Mouse (Mus musculus): ENCODE data around the gene Noxa1. TPM values are rescaled to one million over a fixed set of nuclear protein-coding genes. Genes with fewer than 3 reads are reported as not detected.
A peak's percentile ranks its signal among the peaks of the same experiment; 100 is the strongest.

Noxa1 gene
- polyA plus RNA-seq, 1 experiment from 2014 or later: not detected

- WGBS: 90% methylated on average over 7 of the region's 7 CpGs
- no peak overlapping the region for H3K4me2 ChIP-seq (ENCODE audit: low read length)
- no peak overlapping the region for H3K4me3 ChIP-seq (ENCODE audit: control insufficient read depth in 1 of 2, insufficient read depth in 1 of 2, low read depth in 1 of 2, low read length in 2 of 2)
- ATAC-seq (ENCODE audit: insufficient number of reproducible peaks, insufficient read depth, low FRiP score, low read depth): no peak
- H3K9ac ChIP-seq (ENCODE audit: low read length): no peak overlapping the region
- no peaks in the 10 kb centered on the region for H3K9me3 ChIP-seq (ENCODE audit: control insufficient read depth, low read length)
- no peaks in the 10 kb centered on the region for H3K27me3 ChIP-seq (ENCODE audit: control insufficient read depth, insufficient read depth, low read length)
- H3K36me3 ChIP-seq (ENCODE audit: control insufficient read depth, insufficient read depth, low read length): peaks cover 56% of the 10 kb centered on the region
- H3K4me1 ChIP-seq (ENCODE audit: control insufficient read depth in 2 of 2, insufficient read depth in 2 of 2, low read length in 2 of 2): peaks cover 9 to 10% of the 10 kb centered on the region in 2 experiments
- no peak overlapping the region for H3K27ac ChIP-seq (replicated peaks in 1 of 2; ENCODE audit: control insufficient read depth in 1 of 2, insufficient read depth in 1 of 2, low read depth in 2 of 2, low read length in 2 of 2)
Measured at GRCm38 (mm10) chr2:25058926-25059325, 36.0 kb downstream of the Noxa1 start.

GRCm38 (mm10) chr2:25055409-25056155, 39.4 kb downstream of the Noxa1 start:
- Histone ChIP-seq H3K27ac (replicated peaks in 1 of 2; ENCODE audit: control insufficient read depth in 1 of 2, insufficient read depth in 1 of 2, low read depth in 2 of 2, low read length in 2 of 2) (no peak overlapping the region), H3K9me3 (ENCODE audit: control insufficient read depth, low read length) (no peaks in the 10 kb centered on the region), H3K4me1 (ENCODE audit: control insufficient read depth in 2 of 2, insufficient read depth in 2 of 2, low read length in 2 of 2) (peaks cover 9 to 10% of the 10 kb centered on the region in 2 experiments), H3K9ac (ENCODE audit: low read length) (no peak overlapping the region), H3K4me3 (ENCODE audit: control insufficient read depth in 1 of 2, insufficient read depth in 1 of 2, low read depth in 1 of 2, low read length in 2 of 2) (no peak overlapping the region), H3K36me3 (ENCODE audit: control insufficient read depth, insufficient read depth, low read length) (peaks cover 38% of the 10 kb centered on the region), H3K27me3 (ENCODE audit: control insufficient read depth, insufficient read depth, low read length) (no peaks in the 10 kb centered on the region), H3K4me2 (ENCODE audit: low read length) (peak overlapping the region; percentile 79)
- ATAC-seq (ENCODE audit: insufficient number of reproducible peaks, insufficient read depth, low FRiP score, low read depth): no peak
- 85% methylated on average over 21 of the region's 21 CpGs for WGBS

GRCm38 (mm10) chr2:25055068-25055405, 39.9 kb downstream of the Noxa1 start:
- Histone ChIP-seq H3K9ac (ENCODE audit: low read length) (peak overlapping the region; percentile 77), H3K4me3 (ENCODE audit: control insufficient read depth in 1 of 2, insufficient read depth in 1 of 2, low read depth in 1 of 2, low read length in 2 of 2) (peak overlapping the region; percentile 57 to 88), H3K36me3 (ENCODE audit: control insufficient read depth, insufficient read depth, low read length) (peaks cover 33% of the 10 kb centered on the region), H3K27ac (replicated peaks in 1 of 2; ENCODE audit: control insufficient read depth in 1 of 2, insufficient read depth in 1 of 2, low read depth in 2 of 2, low read length in 2 of 2) (no peak overlapping the region), H3K4me1 (ENCODE audit: control insufficient read depth in 2 of 2, insufficient read depth in 2 of 2, low read length in 2 of 2) (peaks cover 9 to 10% of the 10 kb centered on the region in 2 experiments), H3K4me2 (ENCODE audit: low read length) (peak overlapping the region; percentile 79), H3K27me3 (ENCODE audit: control insufficient read depth, insufficient read depth, low read length) (no peaks in the 10 kb centered on the region), H3K9me3 (ENCODE audit: control insufficient read depth, low read length) (no peaks in the 10 kb centered on the region)
- 36% methylated on average over 2 of the region's 2 CpGs for WGBS
- ATAC-seq (ENCODE audit: insufficient number of reproducible peaks, insufficient read depth, low FRiP score, low read depth): no peak

GRCm38 (mm10) chr2:25054221-25055067, 40.5 kb downstream of the Noxa1 start, which contains the start of gene Nsmf:
Nsmf (plus strand) TSS chr2:25054355.
- 6% methylated on average over 47 of the region's 47 CpGs for WGBS

GRCm38 (mm10) chr2:25053101-25053500, 41.8 kb downstream of the Noxa1 start:
- ATAC-seq (ENCODE audit: insufficient number of reproducible peaks, insufficient read depth, low FRiP score, low read depth): no peak
- H3K27ac ChIP-seq (replicated peaks in 1 of 2; ENCODE audit: control insufficient read depth in 1 of 2, insufficient read depth in 1 of 2, low read depth in 2 of 2, low read length in 2 of 2): no peak overlapping the region
- WGBS: 80% methylated on average over 6 of the region's 6 CpGs
- H3K4me3 ChIP-seq (ENCODE audit: control insufficient read depth in 1 of 2, insufficient read depth in 1 of 2, low read depth in 1 of 2, low read length in 2 of 2): no peak overlapping the region
- no peak overlapping the region for H3K9ac ChIP-seq (ENCODE audit: low read length)
- no peaks in the 10 kb centered on the region for H3K27me3 ChIP-seq (ENCODE audit: control insufficient read depth, insufficient read depth, low read length)
- H3K9me3 ChIP-seq (ENCODE audit: control insufficient read depth, low read length): no peaks in the 10 kb centered on the region
- H3K4me1 ChIP-seq (ENCODE audit: control insufficient read depth in 2 of 2, insufficient read depth in 2 of 2, low read length in 2 of 2): peaks cover 9 to 10% of the 10 kb centered on the region in 2 experiments
- H3K36me3 ChIP-seq (ENCODE audit: control insufficient read depth, insufficient read depth, low read length): peaks cover 20% of the 10 kb centered on the region
- H3K4me2 ChIP-seq (ENCODE audit: low read length): no peak overlapping the region

More at GRCm38 (mm10) chr2:25054221-25055067, 40.5 kb downstream of the Noxa1 start, which contains the start of gene Nsmf:
- Histone ChIP-seq H3K9me3 (ENCODE audit: control insufficient read depth, low read length) (no peaks in the 10 kb centered on the region), H3K9ac (ENCODE audit: low read length) (peak within 1 kb of the TSS; percentile 77), H3K4me1 (ENCODE audit: control insufficient read depth in 2 of 2, insufficient read depth in 2 of 2, low read length in 2 of 2) (peaks cover 9 to 10% of the 10 kb centered on the region in 2 experiments), H3K27ac (replicated peaks in 1 of 2; ENCODE audit: control insufficient read depth in 1 of 2, insufficient read depth in 1 of 2, low read depth in 2 of 2, low read length in 2 of 2) (no peak within 1 kb of the TSS), H3K36me3 (ENCODE audit: control insufficient read depth, insufficient read depth, low read length) (peaks cover 29% of the 10 kb centered on the region), H3K27me3 (ENCODE audit: control insufficient read depth, insufficient read depth, low read length) (no peaks in the 10 kb centered on the region), H3K4me2 (ENCODE audit: low read length) (peak within 1 kb of the TSS; percentile 79), H3K4me3 (ENCODE audit: control insufficient read depth in 1 of 2, insufficient read depth in 1 of 2, low read depth in 1 of 2, low read length in 2 of 2) (peak within 1 kb of the TSS; percentile 57 to 88)
- peak; percentile 80 for ATAC-seq (ENCODE audit: insufficient number of reproducible peaks, insufficient read depth, low FRiP score, low read depth)

GRCm38 (mm10) chr2:25051450-25051849, 43.5 kb downstream of the Noxa1 start:
- no peak for ATAC-seq (ENCODE audit: insufficient number of reproducible peaks, insufficient read depth, low FRiP score, low read depth)
- Histone ChIP-seq H3K27ac (replicated peaks in 1 of 2; ENCODE audit: control insufficient read depth in 1 of 2, insufficient read depth in 1 of 2, low read depth in 2 of 2, low read length in 2 of 2) (no peak overlapping the region), H3K4me2 (ENCODE audit: low read length) (no peak overlapping the region), H3K9me3 (ENCODE audit: control insufficient read depth, low read length) (no peaks in the 10 kb centered on the region), H3K27me3 (ENCODE audit: control insufficient read depth, insufficient read depth, low read length) (no peaks in the 10 kb centered on the region), H3K9ac (ENCODE audit: low read length) (no peak overlapping the region), H3K4me1 (ENCODE audit: control insufficient read depth in 2 of 2, insufficient read depth in 2 of 2, low read length in 2 of 2) (peaks cover 9 to 10% of the 10 kb centered on the region in 2 experiments), H3K4me3 (ENCODE audit: control insufficient read depth in 1 of 2, insufficient read depth in 1 of 2, low read depth in 1 of 2, low read length in 2 of 2) (no peak overlapping the region), H3K36me3 (ENCODE audit: control insufficient read depth, insufficient read depth, low read length) (peaks cover 9% of the 10 kb centered on the region; the same call in 1 of the 2 replicates)
- 85% methylated on average over 8 of the region's 8 CpGs for WGBS

GRCm38 (mm10) chr2:25050921-25051320, 44.0 kb downstream of the Noxa1 start:
- Histone ChIP-seq H3K9me3 (ENCODE audit: control insufficient read depth, low read length) (no peaks in the 10 kb centered on the region), H3K27me3 (ENCODE audit: control insufficient read depth, insufficient read depth, low read length) (no peaks in the 10 kb centered on the region), H3K4me2 (ENCODE audit: low read length) (no peak overlapping the region), H3K4me1 (ENCODE audit: control insufficient read depth in 2 of 2, insufficient read depth in 2 of 2, low read length in 2 of 2) (peaks cover 9 to 10% of the 10 kb centered on the region in 2 experiments), H3K36me3 (ENCODE audit: control insufficient read depth, insufficient read depth, low read length) (0 out of 2 replicates have a peak, but pooled peaks cover 5% of the 10 kb centered on the region), H3K27ac (replicated peaks in 1 of 2; ENCODE audit: control insufficient read depth in 1 of 2, insufficient read depth in 1 of 2, low read depth in 2 of 2, low read length in 2 of 2) (no peak overlapping the region), H3K4me3 (ENCODE audit: control insufficient read depth in 1 of 2, insufficient read depth in 1 of 2, low read depth in 1 of 2, low read length in 2 of 2) (no peak overlapping the region), H3K9ac (ENCODE audit: low read length) (no peak overlapping the region)
- WGBS: 91% methylated on average over 7 of the region's 7 CpGs
- ATAC-seq (ENCODE audit: insufficient number of reproducible peaks, insufficient read depth, low FRiP score, low read depth): no peak

All from heart, embryonic 14.5 days (tissue).